Mouse (Mus musculus) urinary bladder, postnatal 4 days (tissue): Measurements from ENCODE around the gene Chst11.
"Not testable (repeated sequence)": the region's sequence is repeated elsewhere in the genome, so short reads cannot be mapped to it uniquely, and the experiment has no call there.

Source experiments
- DNase-seq, 2 experiments: peaks; one replicate each; pipeline ENCODE4 v3.0.0; 2021 to 2022; ENCODE audit warnings: low spot score in 2 of 2

Chst11 gene

DNA sequence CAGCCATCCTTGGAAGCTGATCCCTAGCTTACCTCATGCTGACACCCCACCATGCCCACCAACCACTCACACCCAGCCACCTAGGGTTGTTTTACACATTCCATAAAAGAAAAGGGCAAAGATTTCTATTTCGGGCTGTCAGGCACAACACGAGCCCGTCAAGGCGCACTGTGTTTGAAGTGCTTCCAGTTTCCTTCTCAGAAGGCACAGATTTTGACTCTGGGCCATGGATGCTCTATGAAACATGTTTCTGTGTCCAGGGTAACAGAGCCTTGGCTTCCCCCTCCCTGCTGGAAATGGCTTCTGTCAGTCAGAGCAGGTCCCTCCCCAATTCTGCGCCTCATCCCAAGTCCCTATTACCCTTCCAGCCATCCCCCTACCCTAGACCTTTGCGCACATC is 125.7 kb downstream of the Chst11 start:
- no peak for DNase-seq

DNA sequence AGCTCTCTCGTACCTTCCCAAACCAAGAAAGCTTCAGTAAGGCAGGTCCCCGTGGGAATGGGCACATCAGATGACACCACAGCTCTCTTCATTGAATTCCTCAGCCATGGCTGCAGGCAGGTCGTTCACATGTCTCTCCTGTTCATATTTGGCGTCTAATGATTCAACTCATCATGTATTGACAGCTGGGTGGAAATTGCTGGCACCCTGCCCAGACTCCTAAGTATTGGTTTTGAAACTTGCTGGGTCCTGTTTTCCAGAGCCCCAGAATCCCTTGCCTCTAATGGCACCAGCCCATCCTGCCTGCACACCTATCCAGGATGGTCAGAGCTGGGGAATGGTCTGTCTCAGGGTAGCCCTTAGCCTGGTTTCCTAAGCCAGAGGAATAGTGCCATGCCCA is 127.0 kb downstream of the Chst11 start:
- DNase-seq, result no peak

DNA sequence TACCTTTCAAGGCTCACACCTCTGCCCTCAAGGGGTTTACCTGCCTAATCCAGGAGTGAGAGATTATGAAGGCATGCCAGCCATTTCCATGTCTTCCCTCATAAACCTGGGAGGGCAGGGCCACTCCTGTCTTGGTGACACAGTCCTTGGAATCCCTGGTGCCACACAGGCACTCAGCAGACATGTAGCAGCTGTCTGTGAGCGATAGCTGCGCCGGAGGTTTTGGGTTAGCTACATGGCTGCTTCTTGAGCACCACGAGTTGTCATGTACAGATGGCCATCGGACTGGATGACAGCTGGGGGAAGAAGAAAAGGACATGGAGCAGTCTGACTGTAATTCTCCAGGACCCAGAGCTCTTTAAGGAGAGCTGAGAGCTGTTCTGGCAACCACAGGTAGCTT is 129.3 kb downstream of the Chst11 start:
- no peak for DNase-seq

DNA sequence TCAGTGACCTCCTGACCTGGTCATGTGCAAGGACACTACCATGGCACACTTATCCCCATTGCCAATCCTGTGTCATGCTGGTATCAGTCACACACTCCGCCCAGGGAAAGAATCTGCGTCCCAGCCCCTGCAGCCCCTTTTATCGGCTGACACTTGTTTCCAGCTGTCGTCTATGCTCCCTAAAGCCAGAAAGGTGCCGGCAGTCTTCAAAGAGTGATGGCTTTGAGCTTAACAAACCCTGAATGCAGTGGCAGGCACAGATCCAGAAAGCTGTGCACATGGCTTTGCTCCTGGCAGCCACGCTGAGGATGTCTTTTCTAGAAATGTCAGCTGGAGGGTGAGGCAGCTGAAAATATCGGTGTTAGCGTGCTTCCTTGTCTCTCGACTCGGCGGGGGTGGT is 131.6 kb downstream of the Chst11 start:
- DNase-seq, result no peak

DNA sequence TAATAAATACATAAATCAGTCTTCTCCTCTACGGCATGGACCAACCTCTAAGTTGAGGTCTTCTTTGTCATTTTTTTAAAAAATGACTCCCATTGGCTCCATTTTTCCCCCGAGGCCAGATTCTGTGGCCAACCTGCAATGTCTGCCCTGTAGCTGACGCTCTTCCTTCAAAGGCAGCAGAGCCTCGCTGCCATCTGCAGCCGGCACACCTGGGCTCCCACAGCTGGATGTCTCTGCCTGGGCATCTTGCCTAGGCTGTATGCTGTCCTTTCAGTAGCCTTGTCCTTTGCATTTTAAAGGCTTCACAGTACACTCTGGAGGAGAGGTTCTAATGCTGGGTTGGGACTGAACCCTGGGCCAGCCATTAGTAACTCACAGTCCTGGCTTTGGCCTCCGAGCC is 132.6 kb downstream of the Chst11 start:
- DNase-seq, result no peak

DNA sequence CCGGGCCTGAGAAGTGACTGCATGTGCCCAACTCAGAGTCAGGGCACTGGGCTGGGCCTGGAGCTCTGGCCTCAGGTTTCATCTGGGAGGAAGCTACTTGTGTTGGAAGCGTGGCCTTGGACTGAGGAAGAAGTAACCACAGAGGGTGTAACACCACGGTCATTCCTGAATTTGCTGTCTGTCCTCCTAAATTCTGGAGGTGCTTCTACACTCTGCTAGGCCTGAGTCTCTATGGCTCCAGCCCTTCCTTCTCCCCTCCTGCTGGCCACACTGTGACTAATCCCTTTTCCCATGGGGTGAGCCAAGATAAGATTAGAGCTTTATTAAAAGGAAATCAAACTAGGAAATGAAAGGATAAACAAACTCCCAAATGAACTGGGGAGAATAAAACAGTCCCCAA is 133.3 kb downstream of the Chst11 start:
- DNase-seq, result no peak

DNA sequence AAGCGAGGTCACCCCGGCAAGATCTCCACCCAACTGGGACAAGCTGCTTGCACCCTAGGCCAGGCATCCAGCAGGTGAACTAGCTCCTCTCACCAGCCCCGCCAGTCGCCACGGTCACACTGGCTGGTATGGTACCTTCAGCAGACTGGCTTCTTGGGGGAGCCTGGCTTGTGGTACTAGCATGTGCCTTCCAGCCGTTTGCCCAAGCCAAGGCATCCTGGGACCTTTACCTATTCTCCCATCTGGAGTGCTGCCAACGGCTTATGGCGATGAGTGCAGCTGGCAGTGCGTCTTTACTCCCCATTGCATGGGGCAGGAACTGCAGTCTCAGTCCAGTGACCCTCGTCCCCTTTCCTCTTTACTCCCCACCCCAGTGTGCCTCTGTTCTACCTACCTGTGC is 133.7 kb downstream of the Chst11 start:
- no peak for DNase-seq

DNA sequence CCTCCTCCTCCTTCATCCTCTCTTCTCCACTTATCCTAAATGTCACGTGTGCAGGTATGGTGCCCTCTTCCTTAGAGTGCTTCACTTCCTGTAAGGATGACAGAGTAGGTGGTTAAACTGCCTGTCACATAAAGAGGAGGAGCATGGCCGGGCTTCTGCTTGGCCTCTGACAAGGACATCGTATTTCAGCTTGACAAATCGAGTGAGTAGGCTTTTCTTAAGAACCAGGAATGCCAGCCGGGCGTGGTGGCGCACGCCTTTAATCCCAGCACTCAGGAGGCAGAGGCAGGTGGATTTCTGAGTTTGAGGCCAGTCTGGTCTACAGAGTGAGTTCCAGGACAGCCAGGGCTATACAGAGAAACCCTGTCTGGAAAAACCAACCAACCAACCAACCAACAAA is 134.2 kb downstream of the Chst11 start:
- not testable (repeated sequence) for DNase-seq

DNA sequence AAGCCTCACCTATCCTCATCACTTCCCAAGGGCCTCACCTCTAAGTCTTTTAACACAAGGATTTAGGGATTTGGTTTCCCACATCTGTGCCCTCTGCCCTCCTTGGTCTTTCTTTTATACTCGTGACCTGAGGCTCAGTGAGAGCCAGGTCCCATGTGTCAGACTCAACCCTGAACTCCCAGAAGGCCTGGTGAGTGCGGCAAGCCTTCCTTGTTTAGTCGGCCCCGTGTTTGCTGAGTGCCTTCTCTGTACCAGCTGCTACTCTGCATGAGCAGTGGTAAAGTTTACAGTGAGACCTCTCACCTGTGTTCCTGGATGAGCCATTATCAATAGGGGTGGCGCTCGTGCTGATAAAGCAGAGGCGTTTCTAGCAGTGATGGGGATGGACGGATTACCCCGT is 134.6 kb downstream of the Chst11 start:
- no peak for DNase-seq

DNA sequence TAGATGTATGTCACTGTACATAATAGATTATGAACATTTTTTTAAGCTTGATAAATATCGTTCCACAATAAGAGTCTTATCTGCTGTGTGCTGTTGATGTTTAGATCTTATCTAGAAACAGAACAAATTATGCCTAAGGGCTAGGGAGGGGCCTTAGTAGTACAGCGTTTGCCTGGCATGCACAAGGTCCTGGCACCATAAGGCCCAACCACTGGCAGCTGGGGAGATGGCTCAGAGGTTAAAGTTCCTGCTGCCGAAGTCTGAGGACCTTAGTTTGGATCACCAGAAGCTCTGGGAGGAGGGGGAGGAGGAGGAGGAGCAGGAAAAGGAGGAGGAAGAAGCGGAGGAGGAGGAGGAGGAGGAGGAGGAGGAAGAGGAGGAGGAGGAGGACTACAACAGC is 135.6 kb downstream of the Chst11 start:
- DNase-seq, result no peak

DNA sequence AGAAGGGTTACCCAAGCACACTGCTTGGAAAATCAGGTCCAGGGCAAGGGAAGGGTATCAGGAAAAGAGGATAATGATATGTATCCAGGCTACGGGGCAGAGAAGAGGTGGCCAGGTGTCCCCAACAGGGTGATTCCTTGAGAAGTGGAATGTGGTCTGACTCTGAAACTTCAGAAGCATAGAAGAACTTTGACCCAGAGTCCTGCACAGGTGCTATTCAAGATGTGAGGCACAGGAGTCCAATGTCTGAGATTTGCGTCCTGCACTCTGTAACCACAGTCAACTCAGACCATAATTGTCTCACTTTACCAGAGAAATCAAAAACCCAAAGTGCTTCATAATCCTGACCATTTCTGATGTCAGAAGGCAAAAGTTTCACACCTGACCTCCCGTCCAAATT is 139.3 kb downstream of the Chst11 start:
- DNase-seq, result no peak

DNA sequence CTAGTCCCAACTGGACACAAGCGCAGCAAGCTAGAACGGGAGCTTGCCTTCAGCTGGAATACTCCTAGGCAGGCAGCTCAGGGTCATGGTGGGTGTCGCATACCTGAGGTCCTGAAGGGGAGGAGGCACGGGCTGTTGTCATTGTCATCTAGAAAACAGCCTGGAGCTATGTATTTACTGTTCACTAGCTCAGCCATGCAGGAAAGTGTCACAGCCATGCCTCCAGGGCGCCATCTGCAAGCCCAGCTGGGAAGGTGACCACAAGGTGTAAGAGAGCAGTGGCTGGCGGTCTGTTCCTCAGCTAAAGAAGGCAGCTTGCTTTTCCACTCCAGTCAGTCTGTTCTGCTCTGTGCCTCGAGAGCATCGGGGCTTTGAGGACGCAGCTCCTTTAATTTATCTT is 141.1 kb downstream of the Chst11 start:
- DNase-seq, result no peak

DNA sequence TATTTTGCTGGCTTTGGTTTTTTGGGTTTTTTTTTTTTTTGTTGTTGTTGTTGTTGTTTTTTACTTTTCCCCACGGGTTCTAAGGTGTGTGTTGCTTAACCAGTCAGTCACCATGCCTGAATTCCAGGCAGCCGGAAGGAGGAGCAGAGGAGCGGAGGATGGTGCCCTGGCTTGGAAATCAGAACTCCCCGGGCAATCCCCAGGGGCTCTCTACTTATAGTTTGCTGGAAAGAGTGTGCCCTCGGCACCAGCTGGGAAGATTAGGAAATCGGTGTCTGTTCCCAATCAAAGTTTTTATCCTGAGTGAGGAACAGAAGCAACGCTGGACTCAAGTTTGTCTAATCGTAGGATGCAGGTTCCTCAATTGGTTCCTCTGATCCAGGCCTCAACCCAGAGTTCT is 143.1 kb downstream of the Chst11 start:
- no peak for DNase-seq

DNA sequence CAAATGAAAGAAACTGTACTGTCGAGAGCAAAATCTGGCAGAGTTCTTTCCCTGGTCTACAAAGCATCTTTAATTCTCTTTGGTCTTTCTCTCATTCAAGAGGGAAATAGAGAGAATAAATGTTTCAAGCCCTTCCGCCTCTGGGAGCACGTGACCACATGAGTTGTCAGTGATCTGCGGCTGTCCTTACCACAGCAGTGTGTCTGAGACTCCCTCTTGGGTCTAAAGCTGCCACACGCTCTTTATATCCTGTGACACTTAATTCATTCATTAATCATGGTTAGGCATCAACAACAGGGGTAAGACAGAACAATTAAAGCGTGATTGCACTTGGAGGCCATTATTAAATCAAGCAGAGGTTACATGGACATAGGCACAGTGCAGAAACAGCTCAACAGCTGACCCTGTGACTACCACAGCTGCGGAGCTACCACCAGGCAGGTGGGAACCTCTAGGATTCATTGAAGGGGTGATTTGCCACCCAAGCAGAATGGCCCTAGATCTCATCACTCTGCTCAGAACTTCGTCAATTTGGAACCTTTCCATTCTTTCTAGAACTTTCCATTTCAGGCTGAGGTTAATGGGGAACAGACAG is 144.4 kb downstream of the Chst11 start:
- no peak for DNase-seq

DNA sequence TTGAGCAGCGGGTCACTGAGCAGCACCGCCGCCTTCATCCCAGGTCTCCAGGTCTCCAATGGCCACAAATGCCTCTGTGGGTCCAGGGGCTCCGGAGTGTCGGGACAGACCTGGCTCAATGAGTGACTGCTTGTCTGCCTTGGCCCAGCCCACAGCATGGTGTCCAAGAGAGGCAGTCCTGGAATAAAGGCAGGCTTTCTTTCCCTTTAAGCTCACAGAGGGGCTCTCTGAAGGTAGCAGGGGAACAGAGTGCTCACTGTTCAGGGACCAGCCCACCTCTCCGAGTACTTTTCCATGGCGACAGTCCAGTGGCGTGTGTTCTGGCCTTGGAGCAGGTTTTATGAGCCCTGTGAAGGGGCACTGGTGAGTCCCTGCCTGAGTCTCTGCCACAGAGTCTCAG is 145.3 kb downstream of the Chst11 start:
- no peak for DNase-seq

DNA sequence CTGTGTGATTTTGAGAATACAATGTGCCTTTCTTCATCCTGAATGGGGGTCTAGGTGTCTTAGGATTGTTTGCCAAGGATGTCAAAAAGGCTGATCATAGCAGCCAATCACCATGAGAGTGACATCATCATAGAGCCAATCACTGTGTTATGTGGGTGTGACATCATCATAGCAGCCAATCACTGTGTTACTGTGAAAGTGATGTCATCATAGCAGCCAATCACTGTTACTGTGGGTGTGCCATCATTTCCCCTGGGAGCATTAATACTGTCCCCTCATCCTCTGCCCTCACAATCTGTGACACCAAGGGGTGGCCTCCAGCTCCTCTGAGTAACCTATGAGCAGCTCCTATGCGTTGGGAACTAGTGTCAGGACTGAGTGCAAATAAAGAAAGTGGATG is 146.6 kb downstream of the Chst11 start:
- no peak for DNase-seq

DNA sequence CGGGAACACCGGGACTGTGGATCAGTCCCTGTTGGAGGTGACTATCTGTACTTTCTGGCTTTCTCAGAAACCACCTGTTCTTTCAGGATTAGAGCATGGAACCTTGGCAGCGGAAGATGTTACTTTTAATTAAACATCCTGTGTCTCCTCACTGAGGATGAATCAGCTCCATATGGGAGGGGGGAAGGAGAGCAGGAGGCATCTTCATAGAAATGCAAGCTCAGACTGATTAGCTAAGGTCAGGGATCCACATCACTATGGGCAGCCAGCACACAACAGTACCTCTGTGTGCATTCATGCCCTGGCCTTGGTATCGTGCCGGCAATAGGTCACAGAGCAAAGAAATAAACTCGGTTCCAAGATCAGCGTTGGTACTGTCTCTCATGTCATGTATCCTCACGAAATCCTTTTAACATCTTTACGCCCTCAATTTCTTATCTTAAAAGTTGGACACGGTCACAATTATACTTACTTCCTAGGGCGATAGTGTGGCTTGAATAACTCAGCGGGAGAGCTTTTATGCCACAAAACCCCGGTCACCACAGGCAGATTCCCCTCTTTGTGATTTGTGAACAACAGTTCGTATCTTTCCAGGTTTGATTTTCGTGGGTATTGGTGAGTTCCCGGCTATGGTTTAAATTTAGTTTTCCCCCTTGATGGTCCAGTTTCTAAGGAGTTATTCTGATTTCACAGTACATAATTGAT is 148.7 kb downstream of the Chst11 start:
- no peak for DNase-seq

DNA sequence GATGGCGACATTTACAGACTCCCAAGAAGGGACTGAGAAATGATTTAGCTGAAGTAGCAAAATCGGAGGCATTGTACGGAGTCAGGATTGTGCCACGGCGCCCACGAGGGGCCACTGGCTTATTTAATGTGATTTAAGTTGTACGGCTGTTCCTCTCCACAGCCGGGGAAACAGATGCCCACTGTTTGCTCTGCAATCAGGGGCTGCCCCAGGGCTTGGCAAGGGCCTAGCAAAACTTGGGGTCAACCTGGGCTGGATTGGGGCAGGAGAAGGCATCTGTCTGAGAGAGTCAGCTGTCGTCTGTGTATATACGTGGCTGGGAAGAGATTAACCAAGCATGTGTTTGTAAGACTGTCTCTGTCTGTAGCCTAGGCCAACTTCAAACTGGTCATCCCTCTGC is 149.6 kb downstream of the Chst11 start:
- DNase-seq, result no peak

DNA sequence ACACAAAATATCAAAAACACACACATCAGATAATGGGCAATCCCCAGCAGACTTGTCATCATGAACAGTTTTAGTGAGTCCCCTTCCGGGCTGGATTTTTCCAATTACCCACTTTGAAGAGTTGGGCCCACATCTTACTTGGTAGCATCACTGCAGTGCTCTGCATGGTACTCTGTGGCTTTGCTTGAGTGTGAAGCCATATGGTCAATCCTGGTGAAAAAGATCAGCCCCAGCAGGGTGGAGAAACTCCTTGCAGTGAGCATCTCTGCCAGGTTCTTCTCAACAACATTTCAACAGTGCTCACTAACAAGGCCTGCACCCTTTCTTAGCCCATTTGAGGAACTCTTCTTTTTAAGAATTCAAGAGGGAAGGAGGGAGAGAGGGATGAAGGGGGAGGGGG is 150.7 kb downstream of the Chst11 start:
- DNase-seq, result no peak

DNA sequence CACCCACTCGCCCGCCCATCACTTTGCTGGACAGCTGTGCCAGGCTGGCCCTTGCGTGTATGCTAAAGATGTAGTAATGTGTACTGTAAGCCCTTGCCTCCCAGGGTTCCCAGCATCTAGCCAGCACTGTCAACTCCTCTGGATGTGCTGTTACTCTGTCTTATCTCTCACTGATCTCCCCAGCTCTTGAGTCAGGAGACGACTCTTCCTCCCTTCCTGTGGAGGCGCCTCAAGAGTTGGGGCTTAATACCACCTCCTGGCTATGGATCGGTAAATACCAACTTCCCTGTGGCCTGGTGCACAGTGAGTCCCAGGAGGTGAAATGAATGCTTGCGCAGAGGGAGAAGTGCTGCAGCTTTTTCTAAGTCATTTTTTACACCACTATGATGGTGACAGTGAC is 151.8 kb downstream of the Chst11 start:
- no peak for DNase-seq

DNA sequence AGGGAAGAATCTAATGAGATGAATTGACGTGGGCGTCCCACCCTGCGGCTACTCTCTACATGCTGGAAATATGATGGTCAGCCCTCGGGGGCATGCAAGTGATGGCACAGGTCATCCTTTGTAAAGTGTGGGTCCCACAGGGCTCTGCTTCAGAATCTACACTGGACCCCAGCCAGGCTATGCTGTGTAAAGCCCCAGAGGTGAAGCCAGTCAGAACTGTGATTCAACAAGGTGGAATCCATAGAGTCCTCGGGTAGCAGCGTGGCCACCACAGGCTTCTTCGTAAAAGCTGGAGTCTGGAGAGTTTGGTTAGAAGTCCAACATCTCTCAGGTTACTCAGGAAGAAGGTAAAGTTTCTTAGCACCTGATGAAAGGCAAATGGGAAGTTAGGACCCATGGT is 154.0 kb downstream of the Chst11 start:
- DNase-seq, result no peak

DNA sequence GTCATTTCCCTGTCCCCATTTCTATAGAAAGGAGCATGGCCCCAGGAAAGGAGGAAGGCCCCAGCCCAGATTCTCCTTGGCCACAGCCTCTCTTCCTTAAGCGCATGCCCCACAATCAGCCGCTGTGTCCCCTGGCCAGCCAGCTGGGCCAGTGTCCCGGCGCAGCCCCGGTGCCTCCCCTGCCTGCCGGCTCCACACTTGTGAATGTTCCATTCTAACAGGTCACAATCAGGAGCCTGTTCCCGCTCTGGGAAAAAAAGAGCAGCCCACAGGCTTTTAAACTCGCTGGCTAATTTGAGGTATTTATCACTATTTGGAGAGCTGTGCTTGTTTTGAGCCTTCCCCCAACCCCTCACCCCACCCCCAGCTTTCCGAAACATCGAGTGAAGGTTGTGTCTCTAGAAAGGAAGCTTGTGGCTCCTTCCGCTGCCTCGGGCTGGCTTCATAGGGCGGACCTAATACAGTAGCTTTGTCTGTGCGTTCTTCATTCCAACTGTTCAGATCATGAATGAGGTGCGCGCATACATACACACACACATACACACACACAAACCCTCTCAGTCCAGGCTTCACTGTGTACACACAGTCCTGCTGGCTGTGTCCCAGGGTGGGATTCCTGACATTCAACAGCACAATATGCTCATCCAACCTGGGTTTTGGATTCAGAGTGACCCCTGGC is 155.1 kb downstream of the Chst11 start:
- DNase-seq, result no peak

DNA sequence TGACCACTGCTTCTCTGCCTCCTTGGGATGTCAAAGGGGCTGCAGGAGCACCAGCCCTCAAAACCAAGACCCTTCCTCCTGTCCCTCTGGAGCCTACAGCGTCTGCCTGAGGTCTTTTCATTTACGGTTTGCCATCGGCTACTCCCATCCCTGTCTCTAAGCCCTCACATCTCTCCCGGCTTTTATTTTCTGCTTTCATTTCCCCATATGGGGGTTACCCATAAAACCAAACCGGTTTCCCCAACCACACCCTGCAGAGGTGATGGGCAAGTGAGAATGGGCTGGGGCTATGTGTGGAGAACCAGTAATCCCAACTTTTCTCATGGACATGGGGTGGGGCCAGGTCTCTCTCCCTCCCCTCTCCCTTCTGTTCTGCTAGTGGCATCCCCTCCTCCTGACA is 156.1 kb downstream of the Chst11 start:
- DNase-seq, result no peak

DNA sequence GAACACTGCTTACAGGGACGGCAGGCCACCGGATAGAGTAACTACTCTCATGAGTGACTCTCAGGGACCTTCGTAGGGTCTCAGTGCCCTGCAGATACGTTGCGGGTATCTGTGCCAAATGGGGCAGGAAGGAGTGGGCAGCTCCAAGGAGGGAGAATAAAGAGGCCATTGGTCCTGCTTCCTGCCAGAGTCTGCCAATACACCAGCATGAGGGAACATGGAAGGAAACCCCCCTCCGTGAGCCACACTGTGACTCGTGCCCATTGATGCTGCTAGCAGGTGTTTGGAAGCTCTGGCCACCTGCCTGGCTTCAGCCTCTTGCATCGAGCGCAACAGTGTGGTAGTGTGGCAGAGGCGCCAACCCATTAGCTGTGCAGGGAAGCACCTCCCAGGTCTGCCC is 157.8 kb downstream of the Chst11 start:
- no peak for DNase-seq
